23 mouse cellular contexts compared by ENCODE assay signal in genomic region chr2:24456841-24457240, GRCm38 (mm10). TPM values are rescaled to one million over a fixed set of nuclear protein-coding genes. Genes with fewer than 3 reads are reported as not detected.
"Had no signal": no experiment of that assay in that cellular context is flagged by ENCODE, and none has a peak within 500 bp of the region (broad histone marks: within the 10 kb centered on the region; RNA-seq: fewer than 3 reads in every experiment).

No protein-coding gene starts in this region.

- H3K9me3 ChIP-seq: limb, embryonic 10.5 days; liver, embryonic 15.5 days; megakaryocyte, embryonic 14.5 days; midbrain, embryonic 15.5 days; stomach, embryonic 15.5 days had no signal

- H3K4me2 ChIP-seq: liver, embryonic 11.5 days; liver, embryonic 15.5 days; midbrain, embryonic 11.5 days; midbrain, embryonic 15.5 days; stomach, embryonic 15.5 days had no signal

- DNase-seq: kidney, adult 18-20 months; kidney, postnatal 4 days; lung, adult 2 months; lung, postnatal 36 days; retina, postnatal 1 day; thymus, postnatal 4 days had no signal

- H3K4me3 ChIP-seq: layer of hippocampus, adult 2 months; limb, embryonic 10.5 days; liver, embryonic 15.5 days; megakaryocyte, embryonic 14.5 days; midbrain, embryonic 15.5 days; stomach, embryonic 15.5 days had no signal

- H3K27me3 ChIP-seq: liver, embryonic 15.5 days; midbrain, embryonic 15.5 days; stomach, embryonic 15.5 days had no signal

- H3K27ac ChIP-seq: layer of hippocampus, adult 2 months; limb, embryonic 10.5 days; liver, embryonic 15.5 days; midbrain, embryonic 15.5 days; stomach, embryonic 15.5 days had no signal

- H3K36me3 ChIP-seq: limb, embryonic 10.5 days; liver, embryonic 15.5 days; midbrain, embryonic 15.5 days; stomach, embryonic 15.5 days had no signal

- H3K4me1 ChIP-seq: megakaryocyte, embryonic 14.5 days had no signal

- H3K9ac ChIP-seq: liver, embryonic 15.5 days; midbrain, embryonic 15.5 days; stomach, embryonic 15.5 days had no signal

- ATAC-seq: inflammation-experienced regulatory T-cells, adult 6 months; lung, postnatal 0 days; midbrain, embryonic 15.5 days had no signal

RNA-seq across cellular contexts. Expression of gene Pax8, which starts 18.6 kb away (rescaled TPM):
- total RNA-seq: layer of hippocampus, adult 2 months; layer of hippocampus, postnatal 10 days; left cerebral cortex, adult 18-20 months; left cerebral cortex, postnatal 10 days; monocyte, adult 5-6 weeks; neutrophil, adult 5-6 weeks had no signal
- polyA plus RNA-seq: inflammation-experienced regulatory T-cells, adult 6 months; limb, embryonic 14.5 days; lung, adult 2 months; lung, postnatal 0 days; spleen, adult 2 months had no signal
